Mouse (Mus musculus): ENCODE results near the gene Dyrk3. TPM values are rescaled to one million over a fixed set of nuclear protein-coding genes. Genes with fewer than 3 reads are reported as not detected.
"Not testable (repeated sequence)": the region's sequence is repeated elsewhere in the genome, so short reads cannot be mapped to it uniquely, and the experiment has no call there.

Gene Dyrk3
- polyA plus RNA-seq, 1 experiment, result 0.84 TPM

DNA sequence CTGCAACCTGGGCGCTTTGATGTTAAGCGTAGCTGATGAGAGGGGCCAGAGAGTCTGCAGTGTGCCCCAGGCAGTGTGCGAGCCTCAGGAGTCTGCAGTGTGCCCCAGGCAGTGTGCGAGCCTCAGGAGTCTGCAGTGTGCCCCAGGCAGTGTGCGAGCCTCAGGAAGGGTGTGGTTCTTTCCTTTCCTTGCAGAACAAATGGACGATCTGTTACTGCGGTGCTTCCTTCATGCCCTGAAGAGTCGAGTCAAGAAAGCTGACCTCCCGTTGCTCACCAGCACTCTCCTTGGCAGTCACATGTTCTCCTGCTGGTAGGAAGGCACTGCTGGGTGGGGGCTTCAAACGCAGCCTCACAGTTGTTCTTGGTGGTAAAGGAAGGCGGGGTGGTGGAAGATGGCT lies 23.0 kb upstream of the Dyrk3 start:
- DNase-seq (ENCODE audit: low read depth, low spot score), result no peak
- WGBS, result 73% methylated on average over 11 of the region's 11 CpGs

DNA sequence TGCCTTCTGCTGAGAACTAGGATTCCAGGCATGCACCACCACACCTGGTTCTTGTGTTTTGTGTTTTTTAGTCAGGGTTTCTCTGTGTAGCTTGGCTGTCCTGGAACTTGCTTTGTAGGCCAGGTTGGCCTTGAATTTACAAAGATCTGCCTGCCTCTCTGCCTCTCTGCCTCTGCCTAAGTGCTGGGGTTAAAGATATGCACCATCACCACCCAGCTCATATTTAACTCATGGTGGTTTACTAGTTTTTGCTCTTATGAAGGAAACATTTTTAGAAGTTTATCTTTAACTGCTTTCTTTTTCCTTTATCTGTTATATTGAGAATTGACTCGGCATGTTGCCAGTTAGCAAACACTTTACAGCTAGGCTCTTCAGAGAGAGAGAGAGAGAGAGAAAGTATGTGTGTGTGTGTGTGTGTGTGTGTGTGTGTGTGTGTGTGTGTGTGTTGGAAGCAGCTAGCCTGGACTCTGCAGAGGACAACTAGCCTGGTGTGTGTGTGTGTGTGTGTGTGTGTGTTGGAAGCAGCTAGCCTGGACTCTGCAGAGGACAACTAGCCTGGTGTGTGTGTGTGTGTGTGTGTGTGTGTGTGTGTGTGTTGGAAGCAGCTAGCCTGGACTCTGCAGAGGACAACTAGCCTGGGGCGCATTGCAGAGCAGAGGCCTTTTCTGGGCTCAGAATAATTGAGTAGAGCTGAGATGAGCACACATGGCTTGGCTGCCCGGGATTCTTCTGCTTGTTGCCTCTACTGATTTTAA lies 21.6 kb upstream of the Dyrk3 start:
- WGBS, result 53% methylated on average over 3 of the region's 3 CpGs
- not testable (repeated sequence) for DNase-seq (ENCODE audit: low read depth, low spot score)

DNA sequence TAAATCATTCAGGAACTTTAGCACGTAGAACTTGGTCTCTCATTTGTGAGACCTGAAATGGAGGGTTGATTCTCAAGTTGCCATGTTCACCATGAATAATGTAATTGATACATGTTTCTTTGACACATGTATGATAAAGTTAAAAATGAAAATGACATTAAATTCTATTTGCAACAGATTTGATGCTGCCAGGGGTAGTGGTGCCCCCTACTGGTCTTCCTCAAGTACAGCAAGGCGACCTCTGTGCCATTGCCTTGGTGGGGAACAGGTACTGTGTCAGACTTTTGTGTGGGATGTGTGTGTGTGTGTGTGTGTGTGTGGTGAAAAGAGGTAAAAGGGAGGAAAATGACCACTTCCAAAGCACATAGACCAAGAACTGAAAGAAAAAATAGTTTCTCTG lies 17.3 kb upstream of the Dyrk3 start:
- no peak for DNase-seq (ENCODE audit: low read depth, low spot score)
- 58% methylated on average over 2 of the region's 2 CpGs for WGBS

DNA sequence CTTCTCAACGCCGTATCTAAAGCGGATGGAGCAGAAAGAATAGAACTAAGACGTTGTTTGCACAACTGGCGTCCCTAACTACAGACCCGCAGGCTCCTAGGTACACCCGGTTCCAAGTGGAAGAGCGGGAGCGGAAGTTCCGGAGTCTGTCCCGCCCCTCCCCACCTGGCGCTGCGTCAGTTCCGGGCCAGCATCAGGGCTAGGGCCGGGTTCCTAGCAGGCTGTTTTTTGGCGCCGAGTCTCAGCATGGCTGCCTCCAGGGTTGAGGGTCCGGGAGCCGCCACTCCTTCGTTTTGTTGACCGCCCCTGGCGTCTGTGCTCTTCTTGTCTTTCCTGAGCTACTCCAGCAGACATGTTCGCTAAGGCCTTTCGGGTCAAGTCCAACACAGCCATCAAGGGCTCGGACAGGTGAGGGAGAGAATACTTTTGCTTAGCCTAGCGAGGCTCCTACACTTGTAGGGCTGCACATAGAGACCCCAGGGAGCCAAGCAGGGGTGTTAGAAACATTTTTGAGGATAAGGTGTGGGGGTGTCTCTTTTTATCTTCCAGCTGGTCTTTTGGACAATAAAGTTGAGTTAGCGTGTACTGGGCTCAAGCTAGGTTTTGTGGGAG lies 15.0 kb upstream of the Dyrk3 start, which contains the start of gene Eif2d:
TSS of gene Eif2d (plus strand) at position 164 of the 612 bp plus-strand sequence.
- peak; percentile 59 for DNase-seq (ENCODE audit: low read depth, low spot score)
- under 1% methylated on average over 27 of the region's 27 CpGs for WGBS

DNA sequence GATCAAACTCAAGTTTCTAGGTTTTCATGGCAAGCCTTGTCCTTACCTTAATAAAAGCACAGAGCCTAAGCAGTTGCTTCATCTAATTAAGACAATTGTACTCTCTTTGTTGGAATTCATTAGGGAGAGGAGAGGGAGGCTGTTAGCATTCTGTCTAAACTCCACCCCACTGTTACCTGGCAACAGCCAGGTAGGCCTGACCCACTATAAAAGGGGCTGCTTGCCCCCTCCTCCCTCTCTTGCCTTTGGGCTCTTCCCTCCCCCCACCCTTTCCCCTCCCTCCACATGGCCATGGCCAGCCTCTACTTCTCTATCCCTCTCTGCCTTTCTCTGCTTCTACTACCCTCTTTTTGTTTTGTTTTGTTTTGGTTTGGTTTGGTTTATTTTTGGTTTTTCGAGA lies 11.4 kb upstream of the Dyrk3 start:
- DNase-seq (ENCODE audit: low read depth, low spot score), result no peak
- 70% methylated on average over 1 of the region's 1 CpGs for WGBS

- 79% methylated on average over 3 of the region's 3 CpGs for WGBS
- DNase-seq (ENCODE audit: low read depth, low spot score), result no peak
Observed at GRCm38 (mm10) chr1:131146181-131146614, 8.1 kb upstream of the Dyrk3 start.

DNA sequence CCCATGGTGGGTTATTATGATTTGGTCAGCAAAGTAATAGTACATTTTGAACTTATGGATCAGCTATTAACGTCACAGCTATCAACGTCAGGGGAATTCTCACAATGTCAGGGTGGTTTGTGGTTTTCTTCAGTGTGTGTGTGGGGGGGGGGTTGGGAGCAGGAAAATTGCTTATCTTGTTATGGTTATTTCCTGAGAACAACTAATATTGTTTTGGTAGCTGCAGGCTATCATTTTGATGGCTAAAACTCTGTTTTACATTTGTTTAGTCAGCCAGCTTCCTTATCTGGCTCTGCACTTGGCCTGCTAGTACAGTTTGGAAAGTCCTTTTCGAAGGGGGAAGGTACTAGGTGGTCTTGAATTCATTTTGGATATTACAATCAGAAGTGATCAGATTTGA lies 7.1 kb upstream of the Dyrk3 start:
- not testable (repeated sequence) for DNase-seq (ENCODE audit: low read depth, low spot score)
- WGBS, result 95% methylated on average over 3 of the region's 3 CpGs

- 79% methylated on average over 1 of the region's 1 CpGs for WGBS
- DNase-seq (ENCODE audit: low read depth, low spot score), result no peak
Observed at GRCm38 (mm10) chr1:131142472-131142871, 4.3 kb upstream of the Dyrk3 start.

DNA sequence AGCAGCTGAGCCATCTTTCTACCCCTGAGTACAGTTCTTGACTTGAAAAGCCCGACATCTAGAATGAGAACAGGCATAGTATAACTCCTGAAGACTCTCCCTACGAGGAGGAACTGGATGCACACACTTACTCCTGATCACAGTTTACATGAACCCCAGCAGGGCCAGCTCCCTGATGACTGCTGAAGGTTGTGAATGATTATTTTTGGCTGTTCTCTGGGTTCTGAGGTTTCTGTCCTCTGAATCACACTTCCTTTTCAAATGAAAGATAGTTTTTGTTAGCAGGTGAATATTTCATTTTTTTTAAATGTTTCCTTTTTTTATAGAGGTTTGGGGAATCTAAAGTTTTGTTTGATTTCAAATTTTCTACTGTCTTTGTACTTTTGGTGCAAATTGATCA lies 3.3 kb upstream of the Dyrk3 start:
- whole genome bisulfite sequencing, result 49% methylated on average over 2 of the region's 2 CpGs
- DNase-seq (ENCODE audit: low read depth, low spot score), result no peak

DNA sequence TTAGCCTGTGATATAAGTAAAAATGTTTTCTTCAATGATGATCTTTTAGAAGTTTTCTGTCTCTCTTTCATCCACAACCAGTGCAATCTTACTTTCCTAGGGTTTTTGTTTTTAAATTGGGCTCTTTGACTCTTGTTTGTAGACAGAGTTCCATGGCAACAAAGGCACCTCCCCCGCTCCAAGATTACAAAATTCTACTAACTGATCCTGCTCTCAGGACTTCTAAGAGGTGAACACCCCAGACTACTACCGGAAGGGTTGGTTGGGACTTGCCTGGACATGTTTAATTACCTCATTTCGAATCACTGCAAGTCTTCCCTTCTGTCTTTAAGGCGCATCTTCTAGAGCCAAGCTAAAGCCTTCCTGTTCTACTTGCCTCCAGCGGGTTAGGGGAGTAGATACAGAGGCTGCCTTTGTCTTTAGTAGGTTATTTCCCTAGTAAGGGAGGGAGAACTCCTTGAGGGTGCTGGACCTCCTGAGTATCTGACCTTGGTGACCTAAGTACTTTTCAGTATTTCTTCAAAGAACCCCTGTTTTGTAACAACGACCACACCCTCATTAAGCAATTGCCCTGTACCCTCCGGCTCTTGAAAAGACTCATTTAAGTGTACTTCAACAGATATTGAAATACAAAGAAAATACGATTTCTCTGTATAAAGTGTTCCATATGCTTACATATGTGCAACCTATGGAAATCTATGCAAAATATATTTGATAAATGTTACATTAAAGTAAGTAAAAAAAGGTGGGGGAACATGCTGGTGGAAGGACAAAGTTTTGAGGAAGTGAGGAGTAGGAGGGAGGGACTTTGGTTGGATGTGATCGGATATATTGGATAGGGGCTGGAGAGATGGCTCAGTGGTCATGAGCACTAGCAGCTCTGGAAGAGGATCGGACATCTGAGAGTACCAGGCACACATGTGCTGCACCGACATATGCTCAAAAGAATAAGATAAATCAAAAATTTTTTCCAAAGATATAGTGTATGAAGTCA lies 1.3 kb upstream of the Dyrk3 start:
- no peak for DNase-seq (ENCODE audit: low read depth, low spot score)

GRCm38 (mm10) chr1:131137717-131138118 lies 422 bp downstream of the Dyrk3 start:
- DNase-seq (ENCODE audit: low read depth, low spot score), result no peak
- WGBS, result 3% methylated on average over 35 of the region's 36 CpGs

More for the DNA sequence above, 1.3 kb upstream of the Dyrk3 start:
- 44% methylated on average over 11 of the region's 11 CpGs for WGBS

DNA sequence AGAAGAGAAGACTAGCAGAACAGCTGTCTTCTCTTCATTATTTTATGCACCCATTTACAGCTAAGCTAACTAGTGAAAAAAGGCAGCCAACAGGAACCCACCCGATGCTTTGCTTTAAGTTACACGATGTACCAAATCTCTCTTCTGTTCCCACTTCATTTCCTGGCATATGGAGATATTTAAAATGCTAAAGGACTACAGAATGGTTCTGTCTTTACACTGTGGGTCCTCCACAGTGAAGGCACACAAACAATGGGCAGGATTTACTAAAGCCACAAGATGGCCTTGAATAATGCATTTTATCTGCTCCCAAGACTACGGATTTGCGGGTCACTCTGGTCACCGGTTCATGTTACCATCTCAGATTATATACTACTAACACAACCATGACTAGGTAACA lies 1.0 kb downstream of the Dyrk3 start:
- no peak for DNase-seq (ENCODE audit: low read depth, low spot score)
- WGBS, result 42% methylated on average over 5 of the region's 5 CpGs

- DNase-seq (ENCODE audit: low read depth, low spot score), result no peak
- WGBS, result 77% methylated on average over 10 of the region's 10 CpGs
Observed at GRCm38 (mm10) chr1:131135960-131136629, 2.0 kb downstream of the Dyrk3 start.

DNA sequence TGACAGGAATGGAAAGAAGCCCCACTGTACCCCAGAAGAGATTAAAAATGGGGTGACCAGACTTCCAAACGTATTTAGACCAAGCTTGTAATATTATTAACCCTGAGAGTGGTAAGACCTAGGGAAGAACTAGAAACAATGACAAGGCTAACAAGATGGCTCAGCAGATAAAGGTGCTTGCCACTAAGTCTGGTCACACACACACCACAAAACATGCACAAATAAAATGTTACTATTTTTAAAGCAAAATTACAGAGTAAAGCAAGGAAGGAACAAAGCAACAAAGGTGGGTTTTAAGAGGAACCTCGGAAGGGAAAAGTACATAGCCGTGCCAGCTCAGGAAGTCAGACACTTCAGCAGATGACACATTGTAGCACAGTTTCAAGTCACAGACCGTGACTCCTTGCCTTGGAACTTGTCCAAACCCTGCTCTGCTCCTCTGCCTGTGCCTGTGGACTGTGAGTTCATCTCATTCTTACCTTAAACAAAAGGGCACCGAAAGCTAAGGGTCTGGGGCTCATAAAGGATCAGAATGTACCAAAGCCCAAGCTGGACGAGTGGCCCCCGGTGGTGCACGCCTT lies 3.1 kb downstream of the Dyrk3 start:
- DNase-seq (ENCODE audit: low read depth, low spot score), result no peak
- WGBS, result 67% methylated on average over 8 of the region's 8 CpGs

DNA sequence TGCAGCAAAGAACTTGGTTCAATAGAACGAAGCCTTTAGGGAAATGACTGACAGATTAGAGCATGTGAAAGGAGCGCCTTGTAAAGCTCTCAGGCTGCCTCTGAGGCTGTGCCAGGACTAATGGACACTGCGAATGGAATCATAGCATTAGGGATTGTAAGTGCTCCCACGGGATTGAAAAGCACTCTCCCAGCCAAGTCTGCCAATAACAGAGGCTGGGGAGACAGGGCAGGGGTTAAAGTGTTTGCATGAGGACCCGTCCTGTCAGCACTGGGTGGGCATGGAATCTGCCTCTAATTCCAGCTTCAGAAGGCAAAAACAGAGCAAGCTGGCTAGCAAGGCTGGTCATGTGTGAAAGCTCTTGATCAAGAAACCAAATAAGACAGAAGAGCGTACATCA lies 3.9 kb downstream of the Dyrk3 start:
- 83% methylated on average over 6 of the region's 6 CpGs for WGBS
- DNase-seq (ENCODE audit: low read depth, low spot score), result no peak

DNA sequence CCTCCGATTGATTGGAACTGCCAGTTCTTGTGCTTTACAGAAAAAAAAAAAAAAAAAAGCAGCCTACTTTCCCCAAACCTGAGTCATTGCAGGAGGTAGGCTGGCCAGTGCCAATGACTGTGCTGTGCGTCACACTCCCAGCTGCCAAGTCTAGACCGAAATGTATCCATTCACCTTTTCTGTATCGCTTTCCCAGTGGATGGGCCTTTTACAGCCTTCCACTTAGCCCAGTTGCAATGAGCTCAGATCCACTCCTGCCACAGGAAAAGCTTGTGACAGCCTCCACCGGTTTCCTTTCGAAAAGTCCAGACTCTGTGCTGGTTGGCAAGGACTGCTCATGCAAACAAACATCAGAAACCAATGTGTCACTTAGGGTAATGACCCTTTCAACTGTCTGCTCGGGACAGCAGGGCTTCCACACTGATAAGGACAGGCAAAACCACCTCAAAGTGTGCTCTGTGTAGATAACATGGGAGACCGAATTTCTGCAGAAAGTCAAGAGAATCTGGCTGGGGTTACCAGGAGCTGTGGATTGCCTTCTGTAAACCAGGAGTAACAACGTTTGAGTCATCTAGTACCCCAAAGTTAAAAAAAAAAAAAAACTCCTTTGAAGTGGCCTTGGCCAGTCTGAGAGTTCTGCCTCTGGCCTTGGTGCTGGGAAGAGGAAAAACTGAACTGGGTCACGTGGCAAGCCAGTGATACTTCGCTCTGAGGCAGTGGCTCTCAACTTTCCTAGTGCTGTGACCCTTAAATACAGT lies 12.0 kb downstream of the Dyrk3 start:
- 50% methylated on average over 11 of the region's 11 CpGs for WGBS
- DNase-seq (ENCODE audit: low read depth, low spot score), result no peak

GRCm38 (mm10) chr1:131123522-131124265 lies 14.4 kb downstream of the Dyrk3 start:
- 45% methylated on average over 10 of the region's 10 CpGs for WGBS

DNA sequence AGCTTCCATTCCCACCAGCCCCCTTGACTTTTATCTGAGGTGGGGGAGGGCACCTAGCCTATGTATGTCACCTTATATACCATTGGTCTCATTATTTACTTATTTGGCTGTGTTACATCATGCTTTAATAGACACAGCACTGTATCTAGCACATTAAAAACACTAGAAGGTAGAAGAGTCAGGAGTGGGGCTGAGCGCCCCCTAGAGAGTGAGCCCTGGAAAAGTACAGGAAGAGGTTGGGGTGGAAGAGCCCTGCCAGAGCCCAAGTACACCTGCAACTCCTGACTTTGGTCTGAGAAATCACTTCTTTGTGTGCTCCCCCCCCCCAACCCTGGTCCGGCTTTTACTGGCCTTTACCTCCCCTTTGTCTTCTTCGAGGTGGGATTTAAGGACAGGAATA lies 16.2 kb downstream of the Dyrk3 start:
- DNase-seq (ENCODE audit: low read depth, low spot score), result no peak
- 46% methylated on average over 3 of the region's 3 CpGs for WGBS

More at GRCm38 (mm10) chr1:131123522-131124265, 14.4 kb downstream of the Dyrk3 start:
- DNase-seq (ENCODE audit: low read depth, low spot score), result no peak
